Mouse (Mus musculus): Measurements from ENCODE around the gene Spata25. TPM values are rescaled to one million over a fixed set of nuclear protein-coding genes. Genes with fewer than 3 reads are reported as not detected.

Gene Spata25
- total RNA-seq, 1 experiment = 1.1 TPM

DNA sequence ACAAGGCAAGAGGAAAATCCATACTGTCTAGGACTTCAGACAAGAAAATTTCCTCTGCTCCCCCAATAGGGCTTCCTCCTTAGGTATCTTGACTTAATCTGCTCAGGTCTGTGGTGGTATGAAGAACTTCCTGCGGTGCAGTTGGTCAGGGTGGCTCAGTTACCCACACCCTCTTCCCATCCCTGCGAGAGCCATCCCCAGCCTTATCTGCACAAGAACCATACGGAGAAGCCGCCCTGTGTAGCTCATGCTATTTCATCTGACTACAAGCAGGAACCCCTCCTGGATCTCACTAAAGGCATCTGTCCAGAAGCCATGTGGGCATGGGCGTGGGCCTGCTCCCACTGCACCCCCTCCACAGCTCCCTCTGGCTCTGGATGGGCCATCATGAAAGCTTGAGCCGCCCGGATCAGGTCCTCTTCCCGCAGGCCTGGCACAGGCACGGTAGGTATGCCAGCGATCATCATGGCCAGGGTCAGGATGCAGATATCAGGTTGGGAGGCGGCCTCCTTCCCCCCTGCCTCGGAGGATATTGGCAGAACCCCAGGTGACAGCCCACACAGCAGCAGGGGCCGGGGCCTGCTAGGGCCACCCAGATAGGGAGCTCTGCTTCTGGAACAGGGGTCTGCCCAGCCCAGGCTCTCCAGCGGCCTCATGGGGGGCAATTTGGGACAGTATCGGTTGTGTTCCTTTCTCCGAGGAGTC, 1.0 kb downstream of the Spata25 start:
- H3K36me3 ChIP-seq (ENCODE audit: control insufficient read depth, insufficient read depth, low read length, poor library complexity, severe bottlenecking) = peaks cover 39% of the 10 kb centered on the region
- peaks cover 6 to 29% of the 10 kb centered on the region in 2 experiments; a peak in 3 of 4 replicates for H3K4me1 ChIP-seq (ENCODE audit: control insufficient read depth in 2 of 2, insufficient read depth in 2 of 2, low read length in 2 of 2, poor library complexity in 1 of 2)
- peak overlapping the region; percentile 33 for H3K9ac ChIP-seq (ENCODE audit: insufficient read depth, low read depth, low read length, poor library complexity, severe bottlenecking)
- in situ Hi-C loops (cut with MboI; ENCODE audit: low sequenced_read_pairs in 2 of 2, unreplicated experiment in 2 of 2) = no loop called here
- peak overlapping the region in 1 of 2 experiments; percentile 21; a peak in 1 of 4 replicates for H3K4me3 ChIP-seq (ENCODE audit: insufficient read depth in 1 of 2, low read depth in 1 of 2, low read length in 2 of 2, poor library complexity in 1 of 2, severe bottlenecking in 1 of 2)
- DNase-seq (ENCODE audit: low read depth, low spot score) = no peak
- H3K9me3 ChIP-seq (ENCODE audit: control insufficient read depth, insufficient read depth, low read depth, low read length) = no peaks in the 10 kb centered on the region
- TF ChIP-seq CHD2 (IDR thresholded peaks at IDR 0.05; ENCODE audit: low read depth, low read length) (no peak), MAFK (IDR thresholded peaks at IDR 0.05; ENCODE audit: insufficient read depth, low read depth, low read length) (no peak), ZNF384 (IDR thresholded peaks at IDR 0.05; ENCODE audit: low read depth, low read length) (no peak), ZC3H11A (IDR thresholded peaks at IDR 0.05; ENCODE audit: borderline replicate concordance, low read depth, low read length) (no peak), HCFC1 (IDR thresholded peaks at IDR 0.05; ENCODE audit: borderline replicate concordance, insufficient read depth, low read length) (no peak)
- H3K27ac ChIP-seq (ENCODE audit: insufficient read depth, low read depth, low read length, poor library complexity, severe bottlenecking) = no peak overlapping the region; the same call in 1 of the 2 replicates

DNA sequence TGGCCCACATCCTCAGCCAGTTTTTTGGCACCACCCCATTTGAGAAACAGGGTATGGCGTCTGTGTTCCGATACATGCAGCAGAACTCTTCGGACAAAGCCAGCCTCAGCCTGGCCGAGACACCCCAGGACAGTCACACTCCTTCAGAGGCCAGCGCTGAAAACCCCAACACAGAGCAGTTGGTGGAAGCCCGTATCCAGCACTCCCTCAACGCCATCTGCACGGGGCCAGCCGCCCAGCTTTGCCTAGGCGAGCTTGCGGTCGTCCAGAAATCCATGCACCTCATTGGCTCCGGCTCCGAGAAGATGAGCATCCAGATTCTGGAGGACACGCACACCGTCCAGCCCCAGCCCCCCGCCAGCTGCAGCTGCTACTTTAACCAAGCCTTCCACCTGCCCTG, 2.8 kb downstream of the Spata25 start:
- Histone ChIP-seq H3K27ac (ENCODE audit: insufficient read depth, low read depth, low read length, poor library complexity, severe bottlenecking) (no peak overlapping the region), H3K36me3 (ENCODE audit: control insufficient read depth, insufficient read depth, low read length, poor library complexity, severe bottlenecking) (peaks cover 43% of the 10 kb centered on the region), H3K4me1 (ENCODE audit: control insufficient read depth in 2 of 2, insufficient read depth in 2 of 2, low read length in 2 of 2, poor library complexity in 1 of 2) (peaks cover 6 to 38% of the 10 kb centered on the region in 2 experiments; a peak in 3 of 4 replicates), H3K9me3 (ENCODE audit: control insufficient read depth, insufficient read depth, low read depth, low read length) (no peaks in the 10 kb centered on the region), H3K9ac (ENCODE audit: insufficient read depth, low read depth, low read length, poor library complexity, severe bottlenecking) (peak overlapping the region; percentile 48), H3K4me3 (ENCODE audit: insufficient read depth in 1 of 2, low read depth in 1 of 2, low read length in 2 of 2, poor library complexity in 1 of 2, severe bottlenecking in 1 of 2) (peak overlapping the region; percentile 37 to 98)
- TF ChIP-seq ZC3H11A (IDR thresholded peaks at IDR 0.05; ENCODE audit: borderline replicate concordance, low read depth, low read length) (no peak), ZNF384 (IDR thresholded peaks at IDR 0.05; ENCODE audit: low read depth, low read length) (no peak), CHD2 (IDR thresholded peaks at IDR 0.05; ENCODE audit: low read depth, low read length) (no peak), HCFC1 (IDR thresholded peaks at IDR 0.05; ENCODE audit: borderline replicate concordance, insufficient read depth, low read length) (no peak), MAFK (IDR thresholded peaks at IDR 0.05; ENCODE audit: insufficient read depth, low read depth, low read length) (no peak)
- no peak for DNase-seq (ENCODE audit: low read depth, low spot score)
- in situ Hi-C loops (cut with MboI; ENCODE audit: low sequenced_read_pairs in 2 of 2, unreplicated experiment in 2 of 2) = no loop called here

DNA sequence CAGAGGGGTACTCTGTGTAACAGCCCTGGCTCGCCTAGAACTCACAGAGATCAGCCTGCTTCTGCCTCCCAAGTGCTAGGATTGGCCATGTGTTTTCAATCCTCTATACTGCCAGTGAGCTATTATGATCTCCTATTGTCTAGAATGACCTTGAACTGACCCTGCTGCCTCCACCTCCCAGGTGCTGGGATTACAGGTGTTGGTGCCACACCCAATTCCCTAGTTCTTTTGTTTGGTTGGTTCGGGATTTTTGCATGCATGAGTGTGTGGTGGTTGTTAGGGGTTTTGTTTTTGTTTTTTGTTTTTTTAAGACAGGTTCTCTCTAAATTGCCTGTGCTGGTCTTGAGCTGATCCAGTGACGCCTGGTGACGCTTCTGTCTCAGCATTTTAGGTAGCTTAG, 4.4 kb downstream of the Spata25 start:
- H3K4me1 ChIP-seq (ENCODE audit: control insufficient read depth in 2 of 2, insufficient read depth in 2 of 2, low read length in 2 of 2, poor library complexity in 1 of 2) = peaks cover 6 to 41% of the 10 kb centered on the region in 2 experiments; a peak in 3 of 4 replicates
- H3K9ac ChIP-seq (ENCODE audit: insufficient read depth, low read depth, low read length, poor library complexity, severe bottlenecking) = peak overlapping the region; percentile 25; the same call in 1 of the 2 replicates
- peaks cover 50% of the 10 kb centered on the region for H3K36me3 ChIP-seq (ENCODE audit: control insufficient read depth, insufficient read depth, low read length, poor library complexity, severe bottlenecking)
- in situ Hi-C loops (cut with MboI; ENCODE audit: low sequenced_read_pairs in 2 of 2, unreplicated experiment in 2 of 2) = no loop called here
- peak; percentile 55; the same call in 1 of the 2 replicates for TF ChIP-seq CHD2 (IDR thresholded peaks at IDR 0.05; ENCODE audit: low read depth, low read length)
- TF ChIP-seq MAFK (IDR thresholded peaks at IDR 0.05; ENCODE audit: insufficient read depth, low read depth, low read length) = no peak
- peak; percentile 90 for TF ChIP-seq ZNF384 (IDR thresholded peaks at IDR 0.05; ENCODE audit: low read depth, low read length)
- H3K27ac ChIP-seq (ENCODE audit: insufficient read depth, low read depth, low read length, poor library complexity, severe bottlenecking) = peak overlapping the region; percentile 99
- peak overlapping the region; percentile 86 to 98 for H3K4me3 ChIP-seq (ENCODE audit: insufficient read depth in 1 of 2, low read depth in 1 of 2, low read length in 2 of 2, poor library complexity in 1 of 2, severe bottlenecking in 1 of 2)
- no peaks in the 10 kb centered on the region for H3K9me3 ChIP-seq (ENCODE audit: control insufficient read depth, insufficient read depth, low read depth, low read length)
- peak; percentile 89 for DNase-seq (ENCODE audit: low read depth, low spot score)

DNA sequence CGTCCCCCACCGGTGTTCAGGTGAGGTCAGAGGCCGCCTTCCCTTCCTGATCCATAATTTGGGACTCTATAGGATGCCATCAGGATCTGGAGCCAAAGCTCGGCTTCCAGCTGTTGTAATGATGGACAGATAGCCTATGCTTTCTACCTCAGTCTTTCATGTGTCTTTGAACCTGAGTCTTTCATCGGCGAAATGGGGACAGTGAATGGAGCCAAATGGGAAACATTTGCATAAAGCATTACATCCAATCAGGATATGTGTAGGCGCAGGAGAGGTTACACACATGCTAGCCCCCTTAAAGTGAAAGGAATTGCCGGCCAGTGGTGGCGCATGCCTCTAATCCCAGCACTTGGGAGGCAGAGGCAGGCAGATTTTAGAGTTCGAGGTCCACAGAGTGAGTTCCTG, 5.2 kb downstream of the Spata25 start:
- H3K36me3 ChIP-seq (ENCODE audit: control insufficient read depth, insufficient read depth, low read length, poor library complexity, severe bottlenecking) = peaks cover 48% of the 10 kb centered on the region
- peaks cover 6 to 34% of the 10 kb centered on the region in 2 experiments for H3K4me1 ChIP-seq (ENCODE audit: control insufficient read depth in 2 of 2, insufficient read depth in 2 of 2, low read length in 2 of 2, poor library complexity in 1 of 2)
- TF ChIP-seq MAFK (IDR thresholded peaks at IDR 0.05; ENCODE audit: insufficient read depth, low read depth, low read length) = no peak
- TF ChIP-seq ZNF384 (IDR thresholded peaks at IDR 0.05; ENCODE audit: low read depth, low read length) = no peak
- peak overlapping the region; percentile 99 for H3K9ac ChIP-seq (ENCODE audit: insufficient read depth, low read depth, low read length, poor library complexity, severe bottlenecking)
- in situ Hi-C loops (cut with MboI; ENCODE audit: low sequenced_read_pairs in 2 of 2, unreplicated experiment in 2 of 2) = no loop called here
- H3K27ac ChIP-seq (ENCODE audit: insufficient read depth, low read depth, low read length, poor library complexity, severe bottlenecking) = peak overlapping the region; percentile 99
- peak overlapping the region; percentile 86 to 98 for H3K4me3 ChIP-seq (ENCODE audit: insufficient read depth in 1 of 2, low read depth in 1 of 2, low read length in 2 of 2, poor library complexity in 1 of 2, severe bottlenecking in 1 of 2)
- H3K9me3 ChIP-seq (ENCODE audit: control insufficient read depth, insufficient read depth, low read depth, low read length) = no peaks in the 10 kb centered on the region
- DNase-seq (ENCODE audit: low read depth, low spot score) = no peak

Measured in ES-E14 (cell line).